Mouse (Mus musculus) embryonic fibroblast, embryonic 13.5 days (primary cell): ENCODE measurements around the gene Smg6. TPM values are rescaled to one million over a fixed set of nuclear protein-coding genes. Genes with fewer than 3 reads are reported as not detected.

Experiments
- H3K27ac ChIP-seq: 2 replicates; pipeline ENCODE4 v1.5.1; 2012; ENCODE audit warnings: low read length, control low read depth, inconsistent platforms; ENCODE audit not compliant: insufficient read depth
- H3K4me1 ChIP-seq: 2 replicates; pipeline ENCODE4 v1.6.1; 2011; ENCODE audit warnings: low read length; ENCODE audit not compliant: control insufficient read depth, insufficient read depth
- H3K4me3 ChIP-seq: 2 replicates; pipeline ENCODE4 v1.5.1; 2011; ENCODE audit warnings: mild to moderate bottlenecking, control low read depth, low read length; ENCODE audit not compliant: insufficient read depth
- CTCF ChIP-seq: IDR thresholded peaks from 2 replicates; pipeline ENCODE4 v1.5.1; 2011; ENCODE audit warnings: mild to moderate bottlenecking, control low read depth, low read length, moderate library complexity, borderline replicate concordance; ENCODE audit not compliant: insufficient read depth
- POLR2A ChIP-seq: IDR thresholded peaks from 2 replicates; pipeline ENCODE4 v1.6.1; 2011; ENCODE audit warnings: low read depth, mild to moderate bottlenecking, control low read depth, low read length, moderate library complexity
- polyA plus RNA-seq: library from polyadenylated mRNA; stranded (reverse); fragments of >200 nt; gene quantifications from 2 replicates; pipeline ENCODE4 v1.2.4, GENCODE M21; 2011; ENCODE audit warnings: low read depth; ENCODE audit not compliant: missing spikeins, insufficient read length

The Smg6 gene
- polyA plus RNA-seq, 1 experiment, result 16.2 TPM

DNA sequence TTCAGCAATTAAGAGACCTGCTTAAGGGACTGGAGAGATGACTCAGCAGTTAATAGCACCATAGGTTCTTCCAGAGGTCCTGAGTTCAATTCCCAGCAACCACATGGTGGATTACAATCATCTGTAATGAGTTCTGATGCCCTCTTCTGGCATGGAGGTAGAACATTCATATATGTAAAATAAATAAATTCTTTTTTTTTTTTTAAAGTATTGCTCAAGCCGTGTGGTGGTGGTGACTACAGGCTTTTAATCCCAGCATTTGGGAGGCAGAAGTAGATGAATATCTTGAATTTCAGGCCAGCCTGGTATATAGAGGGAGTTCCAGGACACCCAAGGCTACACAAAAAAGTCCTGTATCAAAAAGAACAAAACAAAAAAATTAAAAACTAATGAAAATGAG lies 224.7 kb downstream of the Smg6 start:
- Histone ChIP-seq H3K4me1 (peaks cover 13% of the 10 kb centered on the region), H3K27ac (no peak overlapping the region), H3K4me3 (no peak overlapping the region)
- no peak for TF ChIP-seq POLR2A
- TF ChIP-seq CTCF, result no peak

DNA sequence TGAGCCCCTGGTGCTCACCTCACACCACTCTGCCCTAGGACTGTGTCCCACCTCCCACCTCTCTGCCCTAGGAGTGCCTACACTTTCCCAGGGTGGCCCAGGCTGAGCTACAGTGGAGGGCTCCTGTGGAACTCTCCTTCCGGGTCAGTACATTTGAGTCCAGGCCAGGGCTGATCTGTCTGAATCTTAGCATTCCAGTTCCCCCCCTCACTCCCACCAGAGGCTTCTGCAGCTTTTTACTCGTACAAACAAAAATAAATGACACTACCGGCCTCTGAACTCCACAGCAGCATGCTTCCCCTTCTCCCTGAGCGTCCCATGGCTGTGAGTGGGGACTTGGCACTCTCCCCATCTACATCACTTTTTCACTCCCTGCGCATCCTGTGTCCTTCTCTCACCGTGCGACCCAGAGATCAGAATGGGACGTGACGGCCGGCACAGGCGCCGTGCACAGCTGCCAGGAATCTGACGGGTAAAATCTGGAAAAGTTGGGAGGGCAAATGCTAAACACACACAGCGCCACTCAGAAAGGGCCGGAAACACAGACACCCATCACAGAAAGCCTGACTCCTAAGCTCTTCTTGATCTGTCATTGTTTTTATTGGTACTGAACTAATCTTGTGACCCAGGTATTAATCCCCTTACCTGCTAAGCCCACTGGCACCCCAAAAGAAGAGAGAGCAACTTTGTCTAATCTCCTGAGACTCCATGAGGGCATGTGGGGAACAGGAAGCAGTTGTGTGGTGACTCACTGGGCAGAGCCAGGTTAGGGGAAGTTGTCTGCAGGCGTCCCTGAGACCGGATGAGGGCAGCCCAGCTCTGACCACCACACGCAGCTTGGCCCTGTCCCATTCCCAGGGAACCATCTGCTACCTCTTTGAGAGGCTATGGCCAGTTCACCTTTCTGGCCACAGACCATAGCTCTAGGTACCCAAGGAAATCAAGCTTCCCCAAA lies 227.3 kb downstream of the Smg6 start:
- peaks cover 20% of the 10 kb centered on the region for H3K4me1 ChIP-seq
- no peak overlapping the region for H3K4me3 ChIP-seq
- no peak for TF ChIP-seq CTCF
- no peak for TF ChIP-seq POLR2A
- no peak overlapping the region for H3K27ac ChIP-seq

DNA sequence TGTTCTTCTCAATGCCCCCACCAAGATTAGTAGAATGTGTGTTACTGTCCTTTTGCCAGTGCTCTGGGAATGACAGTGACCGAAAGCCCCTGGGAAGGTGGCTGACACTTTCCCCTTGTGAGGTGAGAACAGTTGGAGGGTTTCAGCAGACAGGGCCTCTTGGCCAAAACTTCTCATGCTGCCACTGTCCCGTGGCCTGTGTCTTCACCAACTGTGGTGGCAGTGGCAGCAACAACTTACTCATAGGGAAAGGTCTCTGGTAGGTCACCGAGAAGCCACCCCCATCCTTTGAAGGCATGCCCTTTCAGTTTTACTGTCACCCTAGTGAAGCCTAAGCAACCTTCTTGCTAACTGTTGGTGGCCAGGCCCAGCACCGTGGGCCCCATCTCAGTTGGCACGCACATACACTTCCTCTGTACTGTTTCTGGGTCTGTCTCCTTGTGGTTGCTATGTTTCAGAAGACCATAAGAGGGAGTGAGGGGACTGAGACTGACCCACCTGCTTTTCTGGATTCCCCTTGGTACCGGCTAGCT lies 228.5 kb downstream of the Smg6 start:
- Histone ChIP-seq H3K4me1 (peaks cover 21% of the 10 kb centered on the region), H3K4me3 (no peak overlapping the region), H3K27ac (no peak overlapping the region)
- TF ChIP-seq POLR2A (no peak), CTCF (no peak)

DNA sequence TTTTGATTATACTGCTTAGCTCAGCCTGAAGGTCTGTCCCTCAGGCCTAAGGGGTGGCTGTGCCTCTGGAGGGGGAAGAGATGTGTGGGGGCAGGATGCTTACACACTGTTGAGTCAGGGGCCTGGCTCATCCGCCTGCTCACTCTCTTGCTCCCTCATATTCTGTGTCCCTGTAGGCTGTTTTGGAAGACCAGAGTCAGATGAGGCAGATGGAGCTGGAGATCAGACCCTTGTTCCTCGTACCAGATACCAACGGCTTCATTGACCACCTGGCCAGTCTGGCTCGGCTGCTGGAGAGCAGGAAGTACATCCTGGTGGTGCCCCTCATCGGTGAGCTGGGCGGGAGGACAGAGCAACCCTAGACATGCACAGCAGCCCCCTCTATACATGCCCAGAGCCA lies 230.4 kb downstream of the Smg6 start:
- Histone ChIP-seq H3K27ac (peak overlapping the region; percentile 76), H3K4me3 (no peak overlapping the region), H3K4me1 (peaks cover 21% of the 10 kb centered on the region)
- TF ChIP-seq POLR2A (no peak), CTCF (no peak)

DNA sequence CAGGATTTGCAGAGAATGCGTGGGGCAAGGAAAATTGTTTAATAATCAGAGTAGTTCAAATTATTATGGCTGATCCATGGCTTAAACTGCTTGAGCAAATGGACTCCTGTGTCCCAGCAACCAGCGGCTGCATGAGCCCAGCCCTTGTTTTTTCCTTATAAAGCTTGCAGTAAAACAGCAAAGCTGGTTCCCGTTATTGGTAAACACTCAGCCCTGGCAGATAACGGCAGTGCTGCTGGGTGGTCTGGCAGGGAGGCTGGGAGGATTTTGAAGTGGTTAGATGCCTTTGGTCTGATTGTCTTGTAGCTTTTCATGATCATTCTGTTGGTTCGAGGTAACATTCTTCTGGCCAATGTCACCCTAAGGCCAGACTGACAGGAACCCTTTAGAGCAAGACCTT lies 230.8 kb downstream of the Smg6 start:
- peak overlapping the region; percentile 76 for H3K27ac ChIP-seq
- H3K4me3 ChIP-seq, result no peak overlapping the region
- peaks cover 21% of the 10 kb centered on the region for H3K4me1 ChIP-seq
- TF ChIP-seq POLR2A, result no peak
- TF ChIP-seq CTCF, result no peak

DNA sequence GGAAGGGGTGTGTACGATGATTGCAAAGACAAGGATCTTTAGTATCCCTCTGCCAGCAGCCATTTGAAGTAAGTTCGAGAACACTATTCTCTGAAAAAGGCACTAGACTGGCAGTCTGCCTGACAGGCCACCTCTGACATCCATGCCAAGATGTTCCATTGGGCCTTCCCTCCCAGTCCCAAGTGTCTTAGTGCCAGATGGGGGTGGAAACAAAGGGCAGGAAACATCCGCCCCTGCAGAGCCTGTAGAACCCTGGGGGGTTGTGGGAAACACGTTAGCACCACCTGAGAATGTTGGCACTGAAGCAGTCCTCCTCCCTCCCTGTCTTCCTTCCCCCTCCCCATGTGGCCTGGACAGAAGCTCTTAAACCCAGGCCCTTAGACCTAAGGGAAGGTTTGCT lies 231.4 kb downstream of the Smg6 start:
- Histone ChIP-seq H3K4me3 (no peak overlapping the region), H3K27ac (no peak overlapping the region), H3K4me1 (peaks cover 21% of the 10 kb centered on the region)
- TF ChIP-seq CTCF (no peak), POLR2A (no peak)

DNA sequence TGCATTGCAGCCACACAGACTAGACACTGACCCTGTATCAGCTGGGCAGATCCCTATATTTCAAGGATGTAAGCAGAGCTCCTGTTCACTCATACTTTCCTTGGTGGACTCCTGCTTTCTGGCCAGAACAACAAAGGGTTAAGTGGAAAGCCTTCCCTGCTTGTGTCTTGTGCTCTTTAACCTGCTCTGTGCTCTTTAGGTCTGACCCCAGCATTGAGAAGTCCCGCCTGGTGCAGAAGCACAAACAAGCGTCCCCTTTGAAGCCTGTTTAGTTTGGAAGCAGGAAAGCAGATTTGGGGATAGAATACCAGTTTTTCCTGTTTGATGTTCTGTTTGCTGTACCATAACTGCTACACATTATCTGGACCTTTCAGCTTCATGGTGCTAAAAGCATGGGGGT lies 232.3 kb downstream of the Smg6 start:
- H3K27ac ChIP-seq, result peak overlapping the region; percentile 34
- H3K4me3 ChIP-seq, result no peak overlapping the region
- H3K4me1 ChIP-seq, result peaks cover 21% of the 10 kb centered on the region
- TF ChIP-seq POLR2A, result no peak
- no peak for TF ChIP-seq CTCF

DNA sequence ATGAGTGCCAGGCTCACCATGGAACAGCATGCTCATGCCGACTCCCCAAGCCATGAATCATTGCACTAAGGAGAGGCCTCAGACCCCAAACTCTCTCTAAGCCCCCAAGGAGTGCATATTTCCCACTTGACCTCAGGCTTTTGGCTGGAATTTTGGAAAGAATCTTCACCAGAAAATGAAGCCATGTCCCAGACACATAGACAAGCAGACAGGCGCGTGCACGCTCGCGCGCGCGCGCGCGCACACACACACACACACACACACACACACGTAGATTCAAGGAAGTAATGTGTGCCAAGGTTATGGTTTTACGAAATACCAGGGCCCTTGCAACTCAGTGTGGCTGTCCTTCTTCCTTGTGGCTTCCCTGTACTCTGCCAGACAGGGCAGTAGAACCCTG lies 232.8 kb downstream of the Smg6 start:
- no peak overlapping the region for H3K4me3 ChIP-seq
- H3K4me1 ChIP-seq, result peaks cover 17% of the 10 kb centered on the region
- TF ChIP-seq POLR2A (no peak), CTCF (no peak)
- peak overlapping the region; percentile 34; the same call in 1 of the 2 replicates for H3K27ac ChIP-seq

DNA sequence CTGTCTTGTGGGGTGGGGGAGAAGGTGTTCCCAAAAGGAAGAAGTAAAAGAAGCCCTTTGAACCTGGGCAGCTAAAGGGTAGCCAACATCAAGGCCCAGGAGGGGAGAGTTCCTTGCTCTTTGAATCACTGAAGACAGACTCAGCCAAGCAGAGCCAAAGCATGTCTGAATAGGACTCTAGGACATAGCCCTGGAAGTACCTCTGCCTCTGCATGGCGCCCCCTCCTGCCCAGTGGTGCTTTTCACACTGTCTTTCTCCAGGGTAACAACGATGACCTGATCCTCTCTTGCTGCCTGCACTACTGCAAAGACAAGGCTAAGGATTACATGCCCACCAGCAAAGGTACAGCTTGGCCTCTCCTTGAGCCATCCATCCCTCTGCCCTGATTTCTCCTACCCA lies 233.9 kb downstream of the Smg6 start:
- Histone ChIP-seq H3K4me3 (no peak overlapping the region), H3K27ac (no peak overlapping the region), H3K4me1 (peaks cover 17% of the 10 kb centered on the region)

DNA sequence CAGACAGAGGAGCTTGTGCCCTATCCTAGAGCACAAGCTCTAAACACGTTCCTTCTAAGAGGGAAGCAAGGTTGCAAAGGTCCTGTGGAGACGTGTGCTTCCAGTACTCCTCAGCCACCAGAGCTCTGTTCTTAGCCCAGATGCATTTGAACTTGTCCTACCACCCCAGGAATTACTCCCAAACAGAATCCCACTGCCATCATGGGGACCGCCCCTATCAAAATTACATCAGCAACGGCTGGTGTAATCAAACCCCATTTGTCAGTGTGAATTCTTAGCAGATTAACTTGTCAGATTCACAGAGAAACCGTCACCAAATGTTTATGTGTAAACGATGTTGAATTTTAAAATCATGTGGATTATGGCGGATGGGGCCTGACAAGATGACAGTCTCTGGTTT lies 235.3 kb downstream of the Smg6 start:
- Histone ChIP-seq H3K4me3 (no peak overlapping the region), H3K4me1 (peaks cover 15% of the 10 kb centered on the region), H3K27ac (peak overlapping the region; percentile 0; the same call in 1 of the 2 replicates)
- TF ChIP-seq CTCF (no peak), POLR2A (no peak)

More for the DNA sequence above, 233.9 kb downstream of the Smg6 start:
- TF ChIP-seq CTCF (peak; percentile 53; the same call in 1 of the 2 replicates), POLR2A (no peak)
